Mouse (Mus musculus): ENCODE results near the gene Vav1. TPM values are rescaled to one million over a fixed set of nuclear protein-coding genes. Genes with fewer than 3 reads are reported as not detected.

Gene Vav1
- polyA plus RNA-seq, 1 experiment from 2014 or later, result 1.5 TPM

DNA sequence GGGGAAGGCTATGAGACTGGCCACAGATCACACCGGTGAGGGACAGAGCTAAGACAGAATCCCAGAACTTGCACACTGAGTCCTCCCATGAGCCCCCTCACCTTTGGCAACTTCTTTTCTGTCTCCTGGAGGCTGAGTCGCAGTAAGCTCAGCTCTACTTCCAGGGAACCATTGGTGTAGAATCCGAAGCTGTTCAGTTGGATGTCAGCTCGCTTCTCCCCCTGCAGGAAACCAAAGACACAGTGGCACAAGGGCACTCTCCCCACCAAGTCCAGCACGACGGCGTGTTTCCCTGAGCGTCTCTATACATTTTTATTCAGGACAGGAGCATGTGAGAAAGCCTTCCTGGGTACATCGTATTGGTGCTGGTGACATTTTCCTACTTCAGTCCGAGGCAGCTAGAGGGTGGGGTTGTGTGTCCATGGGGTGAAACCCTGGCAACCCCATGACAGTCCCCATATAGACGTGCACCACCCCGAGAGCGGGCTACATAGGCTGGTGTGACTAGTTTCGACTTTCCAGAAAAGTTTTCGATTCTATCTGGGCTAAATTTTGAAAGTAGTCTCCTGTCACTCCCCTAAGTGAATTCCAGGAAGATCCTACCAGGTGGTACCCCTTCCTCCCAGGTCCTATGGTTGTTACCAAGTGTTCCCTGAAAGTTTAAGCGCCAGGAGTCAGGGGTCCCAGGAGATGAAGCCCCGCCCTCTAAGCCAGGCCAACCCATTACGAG, 32.1 kb upstream of the Vav1 start:
- peak; percentile 3 for ATAC-seq (replicated peaks)
- H3K4me2 ChIP-seq, result peak overlapping the region; percentile 71
- H3K9me3 ChIP-seq, result no peaks in the 10 kb centered on the region
- peak overlapping the region; percentile 63 for H3K9ac ChIP-seq
- H3K4me3 ChIP-seq, result peak overlapping the region; percentile 63
- WGBS, result 3% methylated on average over 18 of the region's 18 CpGs
- peak overlapping the region; percentile 97 for H3K27ac ChIP-seq
- peaks cover 33% of the 10 kb centered on the region for H3K4me1 ChIP-seq
- H3K36me3 ChIP-seq (replicated peaks), result 0 out of 2 replicates have a peak, but pooled peaks cover 6% of the 10 kb centered on the region
- H3K27me3 ChIP-seq (replicated peaks), result 0 out of 2 replicates have a peak, but pooled peaks cover 4% of the 10 kb centered on the region

DNA sequence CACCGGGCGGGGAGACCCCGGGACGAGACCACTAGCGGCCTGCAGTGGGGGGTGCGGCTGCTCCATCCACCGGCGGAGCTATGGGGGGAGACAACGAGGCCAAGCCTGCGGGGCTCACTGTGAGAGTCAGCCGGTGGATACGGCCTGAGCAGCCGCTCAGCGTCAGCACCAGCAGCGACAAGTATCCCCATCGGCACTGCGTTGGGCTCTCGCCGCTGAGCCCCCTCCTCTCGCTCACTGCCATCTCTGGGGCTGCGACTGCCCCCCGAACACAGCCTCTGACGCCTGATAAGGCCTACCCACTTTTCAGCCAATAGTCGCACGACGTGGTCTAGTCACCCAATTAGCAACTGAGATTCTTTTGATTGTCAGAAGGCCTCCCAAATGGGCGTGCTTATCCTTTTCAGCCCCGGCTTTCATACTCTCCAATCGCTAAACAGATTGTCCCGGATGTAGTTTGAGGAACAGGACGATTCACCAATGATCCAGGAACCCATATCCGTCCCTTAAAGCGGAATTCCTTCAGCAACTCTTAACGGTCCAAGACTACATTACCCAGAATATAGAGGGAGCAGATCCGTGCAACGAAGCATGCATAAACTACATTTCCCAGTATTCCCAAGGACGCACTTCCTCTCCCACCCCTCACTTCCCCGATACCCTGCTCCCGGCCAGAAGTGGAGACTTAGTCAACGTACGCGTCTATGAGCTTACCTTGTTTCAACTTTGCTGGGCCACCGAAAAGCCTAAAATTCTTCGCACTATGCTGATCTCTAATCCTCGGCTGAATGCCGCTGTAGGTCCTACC, 31.3 kb upstream of the Vav1 start:
- peak overlapping the region; percentile 97 for H3K27ac ChIP-seq
- H3K4me1 ChIP-seq, result peaks cover 33% of the 10 kb centered on the region
- peak overlapping the region; percentile 94 for H3K4me2 ChIP-seq
- H3K36me3 ChIP-seq (replicated peaks), result 0 out of 2 replicates have a peak, but pooled peaks cover 5% of the 10 kb centered on the region
- 0 out of 2 replicates have a peak, but pooled peaks cover 4% of the 10 kb centered on the region for H3K27me3 ChIP-seq (replicated peaks)
- H3K9ac ChIP-seq, result peak overlapping the region; percentile 63
- ATAC-seq (replicated peaks), result peak; percentile 96
- under 1% methylated on average over 44 of the region's 46 CpGs for WGBS
- H3K4me3 ChIP-seq, result peak overlapping the region; percentile 63
- H3K9me3 ChIP-seq, result no peaks in the 10 kb centered on the region

DNA sequence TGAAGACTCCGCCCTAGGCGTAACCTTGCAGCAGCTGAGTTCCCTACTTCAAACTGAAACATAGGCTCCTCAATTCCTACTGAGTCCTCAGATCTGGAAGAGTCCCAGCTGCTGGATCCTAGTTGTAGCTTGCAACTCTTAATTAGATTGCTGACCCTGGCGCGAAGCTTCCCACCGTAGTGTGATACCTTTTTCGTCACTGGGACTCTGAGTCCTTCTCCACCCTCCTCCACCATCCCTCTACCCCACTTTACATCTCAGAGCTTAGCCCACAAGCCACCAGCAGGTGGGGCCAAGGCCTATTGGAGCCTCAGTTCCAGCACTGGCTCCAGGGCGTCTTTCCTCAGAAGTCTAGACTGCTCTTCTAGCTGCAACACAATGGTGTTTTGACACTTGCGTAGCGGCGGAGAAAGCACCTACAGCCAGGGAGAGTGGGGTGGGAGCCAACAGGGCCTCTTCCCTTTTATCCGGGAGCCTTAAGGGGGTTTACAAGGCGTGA, 30.6 kb upstream of the Vav1 start, which contains the start of gene Gpr108:
Gpr108 (minus strand) TSS at position 246 of the 499 bp plus-strand sequence.
- peaks cover 33% of the 10 kb centered on the region for H3K4me1 ChIP-seq
- H3K4me3 ChIP-seq, result peak within 1 kb of the TSS; percentile 63
- H3K36me3 ChIP-seq (replicated peaks), result 0 out of 2 replicates have a peak, but pooled peaks cover 3% of the 10 kb centered on the region
- peak within 1 kb of the TSS; percentile 94 for H3K4me2 ChIP-seq
- WGBS, result 0% methylated on average over 12 of the region's 12 CpGs
- H3K9ac ChIP-seq, result peak within 1 kb of the TSS; percentile 63
- no peaks in the 10 kb centered on the region for H3K9me3 ChIP-seq
- ATAC-seq (replicated peaks), result peak; percentile 74
- 0 out of 2 replicates have a peak, but pooled peaks cover 4% of the 10 kb centered on the region for H3K27me3 ChIP-seq (replicated peaks)
- H3K27ac ChIP-seq, result peak within 1 kb of the TSS; percentile 97

DNA sequence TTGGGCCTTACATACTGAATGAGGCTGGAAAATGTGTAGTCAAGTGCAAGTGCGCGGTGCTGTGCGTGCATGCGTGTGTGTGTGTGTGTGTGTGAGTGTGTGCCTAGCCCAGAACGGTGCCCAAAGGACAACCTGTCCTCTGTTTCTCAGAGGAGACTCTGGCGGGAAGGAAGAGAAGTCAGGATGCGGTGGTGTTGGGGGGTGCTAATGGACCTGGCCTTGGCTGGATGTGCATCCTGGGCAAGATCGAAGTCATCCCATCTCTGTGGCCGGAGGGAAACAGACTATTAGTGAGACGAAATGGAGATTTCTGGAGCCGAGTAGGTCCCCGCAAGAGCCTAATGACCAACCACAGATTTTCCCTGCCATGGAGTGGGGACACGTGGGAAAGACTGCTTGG, 30.1 kb upstream of the Vav1 start:
- peaks cover 33% of the 10 kb centered on the region for H3K4me1 ChIP-seq
- 0 out of 2 replicates have a peak, but pooled peaks cover 4% of the 10 kb centered on the region for H3K27me3 ChIP-seq (replicated peaks)
- 5% methylated on average over 13 of the region's 13 CpGs for WGBS
- peak overlapping the region; percentile 42 for H3K9ac ChIP-seq
- 0 out of 2 replicates have a peak, but pooled peaks cover 3% of the 10 kb centered on the region for H3K36me3 ChIP-seq (replicated peaks)
- peak overlapping the region; percentile 55 for H3K4me3 ChIP-seq
- no peaks in the 10 kb centered on the region for H3K9me3 ChIP-seq
- H3K27ac ChIP-seq, result peak overlapping the region; percentile 84
- ATAC-seq (replicated peaks), result no peak
- H3K4me2 ChIP-seq, result peak overlapping the region; percentile 94

DNA sequence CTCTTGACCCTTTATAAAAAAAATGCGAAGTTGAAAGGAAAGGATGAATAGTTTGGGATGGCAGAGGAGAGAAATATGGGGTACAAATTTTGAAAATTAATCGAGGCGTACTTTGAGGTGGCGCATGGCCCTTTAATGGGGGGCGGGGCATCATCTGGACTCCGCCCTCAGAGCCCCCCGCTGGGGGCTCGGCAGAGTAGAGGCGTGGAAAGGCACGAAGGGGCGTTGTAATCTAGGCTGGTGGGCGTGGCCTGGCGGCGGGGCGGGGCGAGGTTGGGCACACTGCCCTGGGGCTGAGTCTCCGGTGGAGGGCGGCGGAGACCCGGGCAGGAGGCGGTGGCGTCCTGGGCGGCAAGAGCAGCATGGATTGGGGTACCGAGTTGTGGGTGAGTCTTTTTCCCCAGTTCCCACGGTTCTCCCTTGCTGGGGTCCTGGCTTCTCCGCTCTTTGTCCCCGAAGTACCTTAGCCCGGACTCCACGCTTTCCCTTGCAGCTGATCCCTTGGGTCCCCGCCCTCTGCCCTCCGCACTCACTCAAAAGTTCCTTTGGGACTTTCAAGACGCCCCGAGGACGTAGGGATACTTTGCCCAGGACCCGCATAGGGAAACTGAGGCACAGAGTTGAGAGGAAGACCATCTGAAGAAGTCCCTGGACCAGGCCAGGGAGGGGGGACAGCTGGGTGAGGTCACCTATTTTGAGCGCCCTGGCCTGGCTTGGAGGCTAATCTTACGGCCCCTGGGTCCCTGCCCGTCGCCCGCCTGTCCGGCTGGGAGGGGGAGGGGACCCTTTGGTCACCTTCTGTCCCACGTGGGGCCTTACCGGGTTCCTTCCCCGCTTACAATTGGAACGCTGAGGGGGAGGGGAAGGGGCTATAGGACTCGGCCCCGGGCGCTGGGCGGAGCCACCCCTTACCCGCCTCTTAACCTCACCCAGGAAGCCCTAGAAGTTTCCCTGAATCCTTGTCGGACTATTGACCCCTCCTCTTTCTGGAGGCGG, 29.4 kb upstream of the Vav1 start, which contains the start of gene Trip10:
Trip10 (plus strand) TSS at position 270 of the 996 bp plus-strand sequence.
- under 1% methylated on average over 46 of the region's 52 CpGs for WGBS
- ATAC-seq (replicated peaks), result no peak
- Histone ChIP-seq H3K4me2 (peak within 1 kb of the TSS; percentile 94), H3K27me3 (replicated peaks) (0 out of 2 replicates have a peak, but pooled peaks cover 4% of the 10 kb centered on the region), H3K27ac (peak within 1 kb of the TSS; percentile 84), H3K9me3 (no peaks in the 10 kb centered on the region), H3K4me3 (peak within 1 kb of the TSS; percentile 55), H3K9ac (peak within 1 kb of the TSS; percentile 42), H3K4me1 (peaks cover 33% of the 10 kb centered on the region), H3K36me3 (replicated peaks) (no peaks in the 10 kb centered on the region)

DNA sequence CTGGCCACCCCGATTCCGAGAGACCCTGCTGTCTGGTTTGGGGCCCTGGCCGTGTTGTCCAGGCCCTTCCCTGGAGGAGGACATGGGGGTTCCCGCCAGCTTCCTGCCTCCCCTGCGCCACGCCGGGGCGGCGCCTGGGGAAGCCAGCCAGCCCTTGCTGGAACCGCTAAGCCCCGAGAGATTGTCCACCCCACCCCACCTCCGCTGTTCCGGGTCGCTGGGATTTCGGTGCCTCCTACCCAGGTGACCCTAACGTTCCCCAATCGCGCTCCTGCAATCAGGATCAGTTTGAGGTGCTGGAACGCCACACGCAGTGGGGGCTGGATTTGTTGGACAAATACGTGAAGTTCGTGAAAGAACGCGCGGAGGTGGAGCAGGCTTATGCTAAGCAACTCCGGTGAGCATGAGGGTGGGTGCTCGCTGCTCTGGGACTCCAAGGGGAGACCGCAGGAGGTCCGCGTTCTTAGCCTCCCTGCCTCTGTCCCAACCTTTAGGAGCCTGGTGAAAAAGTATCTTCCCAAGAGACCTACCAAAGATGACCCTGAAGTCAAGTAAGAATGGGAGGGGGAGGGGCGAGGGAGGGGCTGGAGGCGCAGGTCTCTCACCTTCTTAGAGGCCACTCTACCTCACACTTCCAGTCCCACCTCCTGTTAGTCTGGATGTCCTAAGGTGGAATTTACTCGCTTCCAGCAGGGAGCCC, 28.3 kb upstream of the Vav1 start:
- WGBS, result 3% methylated on average over 33 of the region's 33 CpGs
- Histone ChIP-seq H3K9me3 (no peaks in the 10 kb centered on the region), H3K27ac (no peak overlapping the region), H3K4me3 (peak overlapping the region; percentile 55), H3K4me1 (peaks cover 33% of the 10 kb centered on the region), H3K9ac (peak overlapping the region; percentile 42), H3K27me3 (replicated peaks) (0 out of 2 replicates have a peak, but pooled peaks cover 4% of the 10 kb centered on the region), H3K36me3 (replicated peaks) (no peaks in the 10 kb centered on the region), H3K4me2 (peak overlapping the region; percentile 94)
- no peak for ATAC-seq (replicated peaks)

DNA sequence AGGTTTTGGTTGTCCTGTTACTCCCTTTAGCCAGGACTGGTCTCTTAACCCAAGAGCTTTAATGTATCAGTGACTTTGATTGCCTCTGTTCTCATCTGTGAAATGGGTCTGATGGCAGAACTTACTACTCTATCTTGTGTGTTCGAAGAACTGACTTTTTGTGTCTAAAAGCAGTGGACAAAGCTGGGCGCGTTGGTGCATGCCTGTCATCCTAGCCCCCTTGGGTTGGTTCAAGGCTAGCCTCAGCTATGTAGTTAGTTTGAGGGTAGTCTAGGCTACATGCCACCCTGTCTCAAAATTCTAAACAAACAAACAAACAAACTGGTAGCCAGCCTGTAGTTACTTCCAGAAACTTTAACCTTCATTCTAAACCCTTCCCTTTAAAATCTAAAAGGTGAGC, 27.5 kb upstream of the Vav1 start:
- H3K27ac ChIP-seq, result no peak overlapping the region
- H3K36me3 ChIP-seq (replicated peaks), result no peaks in the 10 kb centered on the region
- no peak overlapping the region for H3K9ac ChIP-seq
- 90% methylated on average over 3 of the region's 3 CpGs for WGBS
- H3K4me1 ChIP-seq, result peaks cover 32% of the 10 kb centered on the region
- 0 out of 2 replicates have a peak, but pooled peaks cover 4% of the 10 kb centered on the region for H3K27me3 ChIP-seq (replicated peaks)
- H3K9me3 ChIP-seq, result no peaks in the 10 kb centered on the region
- H3K4me2 ChIP-seq, result no peak overlapping the region
- no peak for ATAC-seq (replicated peaks)
- H3K4me3 ChIP-seq, result no peak overlapping the region

DNA sequence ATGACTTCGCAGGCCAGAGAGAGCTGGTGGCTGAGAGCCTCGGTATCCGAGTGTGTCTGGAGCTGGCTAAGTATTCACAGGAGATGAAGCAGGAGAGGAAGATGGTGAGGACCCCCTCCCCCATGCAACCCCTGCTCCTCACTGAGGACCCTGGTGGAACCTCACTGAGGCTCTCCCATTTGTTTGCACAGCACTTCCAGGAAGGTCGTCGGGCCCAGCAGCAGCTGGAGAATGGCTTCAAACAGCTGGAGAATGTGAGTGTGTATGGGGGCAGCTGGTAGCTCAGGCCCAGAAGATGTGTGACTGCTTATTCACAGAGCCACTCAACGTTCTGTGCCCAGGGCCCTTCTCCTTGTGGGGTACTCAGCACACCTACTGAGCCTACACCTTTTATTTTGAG, 25.6 kb upstream of the Vav1 start:
- Histone ChIP-seq H3K4me1 (peaks cover 26% of the 10 kb centered on the region), H3K36me3 (replicated peaks) (no peaks in the 10 kb centered on the region), H3K27ac (no peak overlapping the region), H3K9me3 (no peaks in the 10 kb centered on the region), H3K27me3 (replicated peaks) (0 out of 2 replicates have a peak, but pooled peaks cover 4% of the 10 kb centered on the region), H3K9ac (no peak overlapping the region), H3K4me2 (no peak overlapping the region), H3K4me3 (no peak overlapping the region)
- WGBS, result 79% methylated on average over 6 of the region's 6 CpGs
- ATAC-seq (replicated peaks), result no peak

DNA sequence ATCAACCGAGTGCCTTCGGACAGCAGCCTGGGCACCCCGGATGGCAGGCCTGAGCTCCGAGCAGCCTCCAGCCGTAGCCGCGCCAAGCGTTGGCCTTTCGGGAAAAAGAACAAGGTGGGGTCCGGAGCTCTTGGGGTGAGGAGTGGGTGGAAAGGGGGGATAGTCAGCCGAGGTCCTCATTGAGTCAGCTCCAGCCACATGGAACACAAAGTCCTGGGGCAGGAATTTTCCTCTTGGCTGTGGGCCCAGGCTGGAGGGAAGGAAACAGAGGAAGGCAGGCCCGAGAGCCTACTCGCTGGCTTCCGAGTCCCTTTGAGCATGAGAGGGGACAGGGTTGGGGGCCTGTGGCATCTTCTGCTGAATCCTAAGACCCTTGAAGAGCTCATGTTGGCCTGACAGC, 23.5 kb upstream of the Vav1 start:
- ATAC-seq (replicated peaks), result no peak
- Histone ChIP-seq H3K27ac (no peak overlapping the region), H3K36me3 (replicated peaks) (no peaks in the 10 kb centered on the region), H3K4me3 (no peak overlapping the region), H3K27me3 (replicated peaks) (no peaks in the 10 kb centered on the region), H3K4me1 (peaks cover 5% of the 10 kb centered on the region), H3K9ac (no peak overlapping the region), H3K9me3 (no peaks in the 10 kb centered on the region), H3K4me2 (no peak overlapping the region)
- WGBS, result 94% methylated on average over 14 of the region's 14 CpGs

DNA sequence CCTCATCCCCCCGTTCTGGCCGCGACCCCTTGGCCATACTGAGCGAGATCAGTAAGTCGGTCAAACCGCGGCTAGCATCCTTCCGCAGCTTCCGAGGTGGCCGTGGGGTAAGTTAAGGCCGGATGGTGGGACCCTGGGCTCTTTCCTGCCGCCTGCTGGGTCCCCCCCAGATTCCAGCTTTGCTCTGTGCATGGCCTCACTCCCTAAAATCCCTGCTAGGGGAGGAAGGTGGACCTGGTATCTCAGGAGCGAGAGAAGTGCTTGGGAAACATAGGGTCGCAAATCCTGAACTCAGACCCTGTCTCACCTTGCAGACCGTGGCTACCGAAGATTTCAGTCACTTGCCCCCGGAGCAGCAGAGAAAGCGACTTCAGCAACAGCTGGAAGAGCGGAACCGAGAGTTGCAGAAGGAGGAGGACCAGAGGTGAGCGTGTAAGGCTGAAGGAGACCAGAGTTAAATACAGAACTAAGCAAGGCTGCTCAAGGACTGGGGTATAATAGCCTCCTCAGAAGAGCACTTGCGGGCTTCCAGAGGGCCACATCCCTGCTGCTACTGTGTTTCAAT, 21.9 kb upstream of the Vav1 start:
- no peaks in the 10 kb centered on the region for H3K36me3 ChIP-seq (replicated peaks)
- H3K4me3 ChIP-seq, result no peak overlapping the region
- H3K4me1 ChIP-seq, result no peaks in the 10 kb centered on the region
- no peak for ATAC-seq (replicated peaks)
- no peak overlapping the region for H3K27ac ChIP-seq
- no peak overlapping the region for H3K4me2 ChIP-seq
- H3K27me3 ChIP-seq (replicated peaks), result no peaks in the 10 kb centered on the region
- WGBS, result 96% methylated on average over 22 of the region's 22 CpGs
- H3K9me3 ChIP-seq, result no peaks in the 10 kb centered on the region
- no peak overlapping the region for H3K9ac ChIP-seq

Measured in midbrain, embryonic 15.5 days (tissue).